Mouse (Mus musculus): ENCODE data around the gene 4930426L09Rik.

The 4930426L09Rik gene

GRCm38 (mm10) chr2:18996451-18997211 is 1.5 kb upstream of the 4930426L09Rik start:
- POLR2A ChIA-PET = interaction anchor here in 3 of 4 experiments (0.5 to 2.1 kb wide), 11 partner anchors 10 to 812 kb away, joined by 3 to 10 read pairs (median 4); partner anchors contain the start of gene Otud1 (in 1 of the 3)
- CTCF ChIA-PET = interaction anchor here in 2 of 4 experiments (0.5 to 0.8 kb wide), 2 partner anchors 26 to 35 kb away, joined by 4 to 9 read pairs; no protein-coding TSS in a partner anchor

- ChIA-PET POLR2A (interaction anchor here in 3 of 4 experiments (0.5 to 2.1 kb wide), 7 partner anchors 9 to 428 kb away, joined by 3 to 10 read pairs (median 5); no protein-coding TSS in a partner anchor), CTCF (interaction anchor here in 3 of 4 experiments (0.5 to 1.2 kb wide), 5 partner anchors 27 to 159 kb away, joined by 3 to 9 read pairs (median 4); no protein-coding TSS in a partner anchor)
Observed at GRCm38 (mm10) chr2:18997387-18997971, 664 bp upstream of the 4930426L09Rik start.

DNA sequence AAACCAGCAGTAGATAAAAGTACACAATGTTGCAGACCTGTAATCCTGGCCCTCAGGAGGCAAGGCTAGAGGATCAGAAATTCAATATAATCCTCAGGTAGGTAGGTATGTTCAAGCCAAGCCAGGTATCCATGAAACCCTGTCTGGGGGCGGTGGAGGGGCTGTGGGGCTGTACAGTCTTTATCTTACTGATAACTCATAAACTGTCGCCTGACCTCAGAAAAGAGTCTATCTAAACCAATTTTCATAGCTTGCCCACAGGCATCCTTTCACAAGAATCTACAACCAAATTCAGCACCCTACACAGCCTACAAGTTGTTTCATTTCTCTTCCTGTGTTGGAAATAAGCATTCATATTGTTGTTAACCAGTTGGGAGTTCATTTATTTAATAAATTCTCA is 1.3 kb downstream of the 4930426L09Rik start:
- ChIA-PET POLR2A (interaction anchor here in 1 of 4 experiments (0.6 kb wide), 2 partner anchors 81 to 100 kb away, joined by 3 read pairs; no protein-coding TSS in a partner anchor), CTCF (no interaction called here)

DNA sequence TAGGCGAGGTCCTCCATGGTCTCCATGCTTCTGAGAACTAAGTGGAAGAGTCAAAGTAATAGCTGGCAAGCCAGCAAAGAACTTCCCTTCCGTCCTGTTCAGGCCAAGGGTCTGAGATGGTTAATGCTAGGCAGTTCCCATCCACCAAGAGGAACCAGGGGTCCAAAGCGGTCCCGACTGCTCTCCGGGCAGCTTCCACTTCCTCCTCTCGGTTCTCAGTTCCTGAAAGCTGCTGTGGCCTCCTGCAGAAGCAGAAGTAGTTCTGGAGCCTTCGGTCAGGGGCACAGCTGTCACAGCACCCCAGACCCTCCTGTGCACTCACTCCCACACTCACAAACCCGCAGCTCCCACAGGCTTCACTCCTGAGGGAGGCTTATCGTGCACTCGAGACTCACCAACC is 6.7 kb downstream of the 4930426L09Rik start:
- CTCF ChIA-PET = interaction anchor here in 1 of 4 experiments (0.7 kb wide), 1 partner anchor 26 kb away, joined by 3 read pairs; no protein-coding TSS in a partner anchor
- POLR2A ChIA-PET = no interaction called here

DNA sequence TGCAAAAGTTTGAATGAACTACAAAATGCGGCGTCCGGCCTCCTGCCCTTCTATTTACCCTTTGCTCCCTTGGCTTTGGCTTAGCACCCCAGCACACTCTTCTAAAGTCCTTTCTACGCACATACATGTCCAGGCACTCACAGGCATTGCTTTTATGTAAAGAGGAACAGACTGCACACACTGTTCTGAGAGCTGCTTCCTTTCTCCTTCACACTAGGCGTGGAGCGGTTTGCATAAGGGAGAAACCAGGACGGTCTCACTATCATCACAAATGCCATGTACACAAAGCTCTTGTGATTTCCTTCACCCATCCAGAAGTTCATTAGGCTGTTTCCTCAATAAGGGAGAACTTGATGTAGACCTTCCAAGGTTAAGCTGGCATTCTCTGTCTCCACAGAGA is 8.0 kb downstream of the 4930426L09Rik start:
- CTCF ChIA-PET = no interaction called here
- POLR2A ChIA-PET = interaction anchor here in 2 of 4 experiments (0.5 to 1.8 kb wide), 3 partner anchors 9 to 42 kb away, joined by 3 to 5 read pairs (median 5); partner anchors contain the start of gene Pip4k2a (in 1 of the 2)

- ChIA-PET POLR2A (interaction anchor here in 1 of 4 experiments (1.8 kb wide), 1 partner anchor 10 kb away, joined by 5 read pairs; the partner anchor contains the start of gene Pip4k2a), CTCF (no interaction called here)
Observed at GRCm38 (mm10) chr2:19007580-19007979, 9.4 kb downstream of the 4930426L09Rik start.

DNA sequence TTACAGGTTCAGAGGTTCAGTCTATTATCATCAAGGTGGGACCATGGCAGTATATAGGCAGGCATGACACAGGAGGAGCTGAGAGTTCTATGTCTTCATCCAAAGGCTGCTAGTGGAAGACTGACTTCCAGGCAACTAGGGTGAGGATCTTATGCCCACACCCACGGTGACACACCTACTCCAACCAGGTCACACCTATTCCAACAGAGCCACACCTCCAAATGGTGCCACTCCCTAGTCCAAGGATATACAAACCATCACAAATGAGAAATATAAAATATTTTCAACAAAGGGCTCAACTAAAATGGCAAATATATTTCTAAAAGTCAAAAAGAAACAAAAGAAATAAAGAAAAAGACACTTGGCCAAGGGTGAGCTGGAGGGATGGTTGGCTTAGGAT is 12.4 kb downstream of the 4930426L09Rik start:
- ChIA-PET CTCF (interaction anchor here in 1 of 4 experiments (0.5 kb wide), 1 partner anchor 443 kb away, joined by 3 read pairs; no protein-coding TSS in a partner anchor), POLR2A (interaction anchor here in 2 of 4 experiments (1.3 to 1.8 kb wide), 4 partner anchors 8 to 16 kb away, joined by 4 to 10 read pairs (median 5); no protein-coding TSS in a partner anchor)

DNA sequence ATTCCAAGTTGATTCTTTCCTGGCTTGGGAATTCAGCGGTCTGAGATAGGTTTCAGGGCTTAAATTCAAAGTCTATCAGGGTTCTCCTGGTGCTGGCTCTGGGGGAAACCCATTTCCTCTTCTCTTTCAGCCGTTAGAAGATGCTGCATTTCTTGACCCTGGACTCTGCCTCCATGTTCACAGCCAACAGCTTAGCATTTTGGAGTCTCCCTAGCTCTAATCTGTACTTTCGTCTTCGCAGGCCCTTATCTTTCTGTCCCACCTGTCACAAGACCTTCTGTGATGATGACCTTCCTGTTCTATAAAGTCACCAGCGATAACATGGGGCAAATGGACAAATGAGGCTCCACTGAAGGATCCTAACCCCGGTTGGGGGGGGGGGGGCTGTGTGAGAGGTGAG is 13.3 kb downstream of the 4930426L09Rik start:
- POLR2A ChIA-PET = interaction anchor here in 3 of 4 experiments (0.7 to 1.8 kb wide), 6 partner anchors 9 to 1273 kb away, joined by 3 to 10 read pairs (median 5); no protein-coding TSS in a partner anchor

DNA sequence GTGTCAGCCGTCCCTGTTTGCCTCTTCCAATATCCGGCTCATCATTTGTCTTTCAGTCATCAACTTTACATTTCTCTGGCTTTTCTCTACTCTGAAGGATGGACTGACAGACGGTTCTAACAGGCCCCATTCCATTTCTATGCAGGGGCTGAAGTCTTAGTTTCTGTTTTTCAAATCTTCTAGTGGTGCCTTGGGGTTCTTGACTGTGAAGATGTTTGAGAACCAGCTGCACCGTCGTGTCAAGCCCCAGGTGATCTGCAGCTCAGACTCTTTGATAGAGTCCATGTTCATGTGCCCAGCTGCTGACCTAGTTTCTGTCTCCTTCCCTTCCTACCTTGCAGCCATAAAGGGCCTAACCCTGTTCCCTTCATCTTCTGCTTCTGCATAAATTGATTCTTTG is 18.2 kb downstream of the 4930426L09Rik start:
- POLR2A ChIA-PET = no interaction called here

More for the DNA sequence above, 13.3 kb downstream of the 4930426L09Rik start:
- CTCF ChIA-PET = interaction anchor here in 2 of 4 experiments (0.5 to 0.7 kb wide), 2 partner anchors 19 to 442 kb away, joined by 3 read pairs; no protein-coding TSS in a partner anchor

DNA sequence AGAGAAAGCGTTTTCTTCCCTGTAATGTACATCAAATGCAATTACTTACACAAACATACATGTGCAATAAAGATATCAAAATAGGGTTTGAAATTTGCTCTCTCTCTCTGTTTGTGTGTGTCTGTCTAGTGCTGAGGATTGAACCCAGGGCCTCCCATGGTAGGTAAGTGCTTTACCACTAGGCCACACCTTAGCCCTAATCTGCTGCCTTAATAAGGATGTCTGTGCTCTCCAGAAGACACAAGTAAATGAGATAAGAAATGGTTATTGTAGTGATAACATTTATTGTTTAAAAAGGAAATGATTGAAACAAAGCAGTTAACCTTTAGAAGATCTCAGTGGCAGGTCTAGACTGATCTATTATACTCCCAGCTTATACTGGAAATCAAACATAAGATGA is 18.7 kb downstream of the 4930426L09Rik start:
- ChIA-PET POLR2A (interaction anchor here in 1 of 4 experiments (1.2 kb wide), 1 partner anchor 15 kb away, joined by 4 read pairs; no protein-coding TSS in a partner anchor), CTCF (no interaction called here)

More for the DNA sequence above, 18.2 kb downstream of the 4930426L09Rik start:
- CTCF ChIA-PET = no interaction called here

DNA sequence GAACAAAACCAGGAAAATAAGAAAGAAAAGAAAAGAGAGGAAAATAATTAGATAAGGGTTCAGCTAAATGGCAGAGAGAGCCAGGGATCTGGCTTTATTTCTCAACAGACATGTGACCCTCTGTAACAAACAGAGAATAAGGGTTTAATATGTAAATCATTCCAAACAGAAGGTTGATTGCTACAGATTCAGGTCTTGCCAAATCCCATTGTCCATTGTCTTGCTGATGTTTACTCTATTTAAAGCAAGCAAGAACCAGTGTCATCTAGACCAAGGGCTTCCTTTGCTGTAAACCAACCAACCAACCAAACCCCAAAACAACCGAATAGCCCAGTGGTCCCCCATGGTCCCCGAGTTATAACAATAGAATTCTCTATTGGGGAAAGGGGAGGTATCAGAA is 19.9 kb downstream of the 4930426L09Rik start:
- POLR2A ChIA-PET = interaction anchor here in 2 of 4 experiments (1.1 to 1.2 kb wide), 3 partner anchors 14 to 20 kb away, joined by 3 to 8 read pairs (median 4); partner anchors contain the start of genes 4930426L09Rik (in 1 of the 2) and Pip4k2a (in 1 of the 2)
- CTCF ChIA-PET = no interaction called here

- ChIA-PET POLR2A (no interaction called here), CTCF (interaction anchor here in 2 of 4 experiments (0.5 to 0.6 kb wide), 2 partner anchors 152 to 252 kb away, joined by 3 read pairs; no protein-coding TSS in a partner anchor)
Observed at GRCm38 (mm10) chr2:19024807-19025206, 26.7 kb downstream of the 4930426L09Rik start.

DNA sequence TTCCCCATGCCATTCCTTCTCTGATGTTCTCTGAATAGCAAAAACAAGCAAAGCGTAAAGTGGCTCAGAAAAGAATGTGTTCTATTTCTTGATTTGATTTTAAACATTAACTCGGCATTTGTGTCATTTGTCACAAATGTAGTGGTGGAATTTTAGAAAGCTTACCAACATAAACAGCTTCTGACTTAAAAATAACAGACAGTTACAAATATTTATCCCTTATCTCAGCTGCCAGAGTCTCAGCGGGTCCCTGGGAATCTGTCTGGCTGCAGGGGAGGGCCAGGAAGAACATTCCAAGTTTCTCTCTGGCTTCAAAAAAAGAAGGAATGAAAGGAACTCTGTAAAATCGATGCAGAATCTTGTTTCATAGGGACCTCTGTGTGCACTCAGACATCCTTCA is 39.3 kb downstream of the 4930426L09Rik start:
- ChIA-PET POLR2A (no interaction called here), CTCF (no interaction called here)

DNA sequence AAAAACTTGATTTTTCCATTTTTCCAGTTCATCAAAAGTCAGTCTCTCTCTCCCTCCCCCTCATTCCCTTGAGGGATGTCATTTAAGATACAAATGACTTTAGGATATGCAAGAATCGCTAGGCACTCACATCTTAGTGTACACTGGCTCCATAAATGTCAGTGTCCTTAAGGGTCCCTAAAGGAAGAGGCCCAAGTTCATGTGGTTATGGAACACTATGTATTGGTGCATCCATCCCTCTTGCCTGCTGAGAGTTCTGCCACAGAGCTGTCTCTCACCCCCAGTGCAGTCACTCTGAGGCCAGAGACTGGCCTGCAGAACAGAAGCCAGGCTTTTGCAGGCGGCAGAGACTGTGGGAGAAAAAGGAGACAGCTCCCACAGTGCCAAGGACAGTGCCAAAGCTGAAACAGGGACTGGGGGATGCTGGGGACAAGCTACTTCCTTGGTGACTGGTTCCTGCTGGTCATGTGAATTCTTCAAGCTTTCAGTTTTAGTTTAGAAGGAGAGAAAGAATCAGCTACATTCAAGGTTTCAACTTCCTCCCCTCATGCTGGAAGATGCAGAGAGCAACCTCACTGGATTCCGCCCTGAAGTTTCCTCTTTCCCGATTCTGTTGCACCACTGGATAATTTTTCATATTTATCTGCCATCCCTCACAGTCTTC is 39.9 kb downstream of the 4930426L09Rik start:
- ChIA-PET POLR2A (no interaction called here), CTCF (no interaction called here)

GRCm38 (mm10) chr2:19048225-19048624 is 50.1 kb downstream of the 4930426L09Rik start:
- POLR2A ChIA-PET = no interaction called here
- CTCF ChIA-PET = interaction anchor here in 1 of 4 experiments (0.7 kb wide), 2 partner anchors 15 to 1757 kb away, joined by 3 to 4 read pairs; no protein-coding TSS in a partner anchor

GRCm38 (mm10) chr2:19049341-19049740 is 51.2 kb downstream of the 4930426L09Rik start:
- ChIA-PET CTCF (interaction anchor here in 2 of 4 experiments (0.6 to 0.7 kb wide), 2 partner anchors 176 to 324 kb away, joined by 3 to 6 read pairs; no protein-coding TSS in a partner anchor), POLR2A (interaction anchor here in 1 of 4 experiments (0.5 to 0.6 kb wide), 2 partner anchors 229 to 511 kb away, joined by 5 to 8 read pairs; no protein-coding TSS in a partner anchor)

Data from embryonic stem cell, embryonic (primary cell).